Mouse (Mus musculus) adrenal gland (tissue): Measurements from ENCODE around the gene Tbc1d16.
"Not testable (repeated sequence)": the region's sequence is repeated elsewhere in the genome, so short reads cannot be mapped to it uniquely, and the experiment has no call there.

Source experiments
- intact Hi-C: fragments of 180-260 bp; cut with DNase I; formaldehyde crosslinking; loops from one replicate; pipeline ENCODE4 v1.15.1; 2025
- long read RNA-seq, 2 experiments: library from polyadenylated mRNA; unstranded; transcript quantifications; one replicate each; pipeline ENCODE4 v2.0.0; 2020; ENCODE audit warnings: borderline replicate concordance in 1 of 2; ENCODE audit not compliant: insufficient replicate concordance in 1 of 2

The Tbc1d16 gene
- long read RNA-seq, experiment 1, partial matches to known transcripts = 3 of 5 reads
- long read RNA-seq, experiment 1, other reads (novel, unspliced or antisense) = 2 of 5 reads
- long read RNA-seq, experiment 2, full-length matches to known transcripts = 3 of 15 reads
- long read RNA-seq, experiment 2, partial matches to known transcripts = 1 of 15 reads
- long read RNA-seq, experiment 2, other reads (novel, unspliced or antisense) = 11 of 15 reads

DNA sequence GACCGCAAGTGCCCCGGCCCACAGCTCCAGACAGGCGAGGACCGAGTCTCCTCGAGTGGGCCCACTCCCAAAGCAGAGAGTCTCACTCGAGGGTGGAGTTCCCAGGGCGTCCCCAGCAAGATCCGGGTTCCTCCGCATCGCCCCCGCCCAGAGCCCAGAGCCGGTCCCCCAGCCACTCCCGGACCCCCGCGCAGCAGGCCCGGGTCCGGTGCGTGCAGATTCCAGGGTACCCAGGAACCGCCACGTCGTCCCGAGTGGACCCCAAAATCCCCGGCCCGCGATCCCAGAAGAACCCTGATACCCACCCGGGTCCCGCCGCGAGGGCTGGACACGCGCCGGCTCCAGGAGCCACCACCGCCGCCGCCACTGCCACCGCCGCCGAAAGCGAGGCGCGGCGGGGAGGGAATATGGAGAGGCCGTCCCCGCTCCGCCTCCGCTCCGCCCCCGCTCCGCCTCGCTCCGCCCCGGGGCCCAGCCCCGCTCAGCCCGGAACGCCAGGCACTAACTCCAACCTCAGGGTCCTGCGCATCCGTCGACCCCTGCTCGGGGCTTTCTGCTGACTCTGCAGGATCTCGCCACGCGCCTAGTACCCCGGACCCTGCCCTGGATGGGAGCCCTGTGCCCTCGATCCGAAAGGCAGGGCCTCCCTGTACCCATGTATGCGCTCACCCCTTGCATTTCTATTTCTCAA, at the start of gene Tbc1d16, which contains the start of gene Ccdc40:
Gene Tbc1d16, minus strand, starts transcription at position 409 of the 691 bp plus-strand sequence.
Gene Ccdc40, plus strand, starts transcription at position 482 of the 691 bp plus-strand sequence.
- intact Hi-C loops = no loop called here

- intact Hi-C loops = no loop called here
Observed at GRCm38 (mm10) chr11:119273186-119273930, 45.1 kb upstream of the Tbc1d16 start.

DNA sequence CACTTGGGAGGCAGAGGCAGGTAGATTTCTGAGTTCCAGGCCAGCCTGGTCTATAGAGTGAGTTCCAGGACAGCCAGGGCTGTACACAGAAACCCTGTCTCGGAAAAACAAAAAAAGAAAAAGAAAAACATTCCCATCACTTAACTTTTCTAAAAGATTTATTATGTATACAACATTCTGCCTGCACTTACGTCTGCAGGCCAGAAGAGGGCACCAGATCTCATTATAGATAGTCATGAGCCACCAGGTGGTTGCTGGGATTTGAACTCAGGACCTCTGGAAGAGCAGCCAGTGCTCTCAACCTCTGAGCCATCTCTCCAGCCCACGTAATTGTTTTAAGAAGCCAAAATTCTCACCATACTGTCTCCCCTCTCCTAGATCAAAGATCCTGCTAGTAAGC, 44.2 kb upstream of the Tbc1d16 start:
- intact Hi-C loops = not testable (repeated sequence)

DNA sequence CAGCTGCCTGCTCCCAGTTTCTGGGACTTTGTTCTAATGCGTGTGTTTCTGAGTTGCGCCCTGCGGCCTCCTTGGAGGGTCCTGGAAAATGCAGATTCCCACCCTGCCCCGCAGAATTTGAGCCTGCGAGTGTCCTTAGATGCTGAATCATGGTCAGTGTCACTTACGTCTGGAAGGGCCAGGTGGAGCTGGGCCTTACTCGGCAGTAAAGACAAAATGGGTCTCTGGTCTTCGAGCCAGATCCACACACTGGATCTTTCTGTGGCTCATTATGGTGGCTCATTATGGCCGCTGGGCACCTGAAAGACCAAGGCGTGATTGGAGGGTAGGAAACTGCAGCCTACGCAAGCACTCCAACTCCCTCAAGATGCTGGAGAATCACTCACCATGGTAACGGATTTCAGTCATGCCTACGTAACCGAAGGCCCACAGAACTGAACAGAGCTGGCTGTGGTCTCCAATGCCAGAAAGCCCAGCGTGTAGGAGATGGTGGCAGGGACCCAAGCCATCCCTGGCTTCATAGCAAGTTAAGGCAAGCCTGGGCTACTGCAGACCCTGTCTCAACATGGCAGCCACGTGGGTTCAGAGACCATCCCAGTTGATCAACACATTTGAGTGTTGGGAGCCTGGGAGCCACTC, 40.4 kb upstream of the Tbc1d16 start:
- intact Hi-C loops = no loop called here

GRCm38 (mm10) chr11:119267768-119268556, 39.7 kb upstream of the Tbc1d16 start, which contains the start of gene Gaa:
Gaa (plus strand) TSS chr11:119267887.
- intact Hi-C loops = no loop called here

- intact Hi-C loops = no loop called here
Observed at GRCm38 (mm10) chr11:119267241-119267674, 39.0 kb upstream of the Tbc1d16 start.

DNA sequence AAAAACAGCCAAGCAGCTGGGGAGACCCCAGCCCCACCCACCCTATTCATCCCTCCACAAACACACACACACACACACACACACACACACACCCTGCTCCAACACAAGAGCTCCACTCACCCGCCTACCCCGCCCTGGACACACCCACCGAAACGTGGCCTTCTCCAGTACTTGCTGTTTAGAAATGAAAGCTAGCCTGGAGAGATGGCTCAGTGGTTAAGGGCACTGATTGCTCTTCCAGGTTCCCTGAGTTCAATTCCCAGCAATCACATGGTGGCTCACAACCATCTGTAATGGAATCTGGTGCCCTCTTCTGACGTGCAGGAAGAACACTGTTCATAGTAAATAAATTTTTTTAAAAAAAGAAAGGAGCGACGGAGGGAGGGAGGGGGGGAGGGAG, 37.5 kb upstream of the Tbc1d16 start:
- intact Hi-C loops = no loop called here

DNA sequence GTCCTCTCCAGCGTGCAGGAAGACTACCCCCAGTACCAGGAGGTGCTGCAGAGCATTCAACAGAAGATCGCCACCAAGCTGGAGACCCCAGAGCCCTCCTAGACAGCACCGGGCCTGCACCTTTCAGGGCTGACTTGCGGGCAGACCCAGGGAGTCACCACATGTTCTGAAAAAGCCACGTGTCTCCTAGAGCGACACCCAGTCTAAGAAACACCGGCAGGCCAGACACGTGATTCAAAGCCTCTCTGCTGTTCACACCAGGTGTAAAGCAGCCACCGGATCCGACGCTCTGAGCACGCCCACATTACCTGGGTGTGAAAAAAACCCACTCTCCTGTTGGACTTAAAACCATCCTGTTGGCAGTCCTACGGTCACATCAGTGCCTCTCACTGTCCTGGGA, 36.1 kb upstream of the Tbc1d16 start:
- intact Hi-C loops = no loop called here

GRCm38 (mm10) chr11:119259977-119260376, 31.7 kb upstream of the Tbc1d16 start:
- intact Hi-C loops = no loop called here

GRCm38 (mm10) chr11:119258572-119259322, 30.4 kb upstream of the Tbc1d16 start:
- intact Hi-C loops = no loop called here

DNA sequence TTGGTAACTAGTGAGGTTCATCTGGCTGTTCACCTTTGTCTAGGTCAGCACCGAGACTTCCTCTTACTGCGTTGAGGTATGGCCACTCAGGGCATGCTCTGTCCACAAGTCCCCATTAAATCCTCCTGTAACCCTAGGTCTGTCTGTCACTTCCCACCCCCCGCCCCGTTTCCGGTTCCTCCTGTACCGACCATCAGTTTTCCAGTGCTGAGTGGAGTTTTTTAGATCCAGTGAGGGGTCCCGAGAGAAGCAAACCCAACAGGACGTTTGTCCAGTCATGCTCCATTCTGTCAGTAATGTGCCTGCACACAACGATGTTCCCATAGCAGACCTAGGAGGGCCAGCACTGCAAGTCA, 29.9 kb upstream of the Tbc1d16 start:
- intact Hi-C loops = no loop called here

GRCm38 (mm10) chr11:119256557-119256956, 28.3 kb upstream of the Tbc1d16 start:
- intact Hi-C loops = not testable (repeated sequence)

DNA sequence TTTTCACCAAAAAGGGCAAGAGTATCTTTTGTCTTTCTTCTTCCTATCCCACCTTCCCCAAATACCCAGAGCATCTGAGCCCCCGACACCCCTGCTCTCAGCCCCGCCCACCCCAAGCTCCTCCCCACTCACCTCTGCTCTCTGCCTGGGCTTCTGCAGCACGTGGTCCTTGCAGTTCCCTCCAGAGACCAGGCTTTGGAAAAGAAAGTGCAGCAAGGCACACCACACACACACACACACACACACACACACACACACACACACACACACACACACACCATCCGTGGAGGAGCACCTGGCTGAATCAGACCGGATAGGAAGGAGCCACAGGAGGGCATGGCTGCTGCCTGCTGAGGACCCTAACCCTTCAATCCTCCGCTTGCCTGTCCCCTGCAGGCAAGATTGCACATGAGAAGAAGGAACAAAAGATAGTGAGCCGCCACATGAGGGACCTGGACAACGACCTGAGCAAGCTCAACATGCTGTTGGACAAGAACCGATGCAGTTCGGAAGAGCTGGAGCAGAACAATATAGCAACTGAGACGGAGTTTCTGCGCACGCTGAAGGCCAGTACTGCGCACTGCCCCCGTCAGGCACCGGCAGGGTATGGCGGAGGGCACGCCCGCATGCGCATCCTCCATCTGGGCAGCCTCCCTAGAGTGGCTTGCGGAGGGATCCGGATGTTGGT, 24.7 kb upstream of the Tbc1d16 start:
- intact Hi-C loops = no loop called here

- intact Hi-C loops = no loop called here
Observed at GRCm38 (mm10) chr11:119250998-119251397, 22.7 kb upstream of the Tbc1d16 start.

GRCm38 (mm10) chr11:119249011-119249410, 20.7 kb upstream of the Tbc1d16 start:
- intact Hi-C loops = no loop called here

DNA sequence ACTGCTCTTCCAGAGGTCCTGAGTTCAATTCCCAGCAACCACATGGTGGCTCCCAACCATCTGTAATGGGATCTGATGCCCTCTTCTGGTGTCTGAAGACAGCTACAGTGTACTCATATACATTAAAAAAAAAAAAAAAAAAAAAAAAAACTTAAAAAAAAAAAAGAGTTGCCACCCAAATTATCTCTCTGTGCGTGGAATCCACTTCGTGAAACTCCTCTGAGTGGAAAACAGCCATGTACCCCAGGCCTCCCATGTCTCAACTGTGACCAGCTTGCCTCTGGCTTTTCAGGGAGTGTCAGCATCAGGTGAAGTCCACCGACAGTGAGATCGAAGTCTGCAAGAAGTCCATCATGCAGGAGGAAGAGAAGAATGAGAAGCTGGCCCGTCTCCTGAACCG, 17.2 kb upstream of the Tbc1d16 start:
- intact Hi-C loops = not testable (repeated sequence)

DNA sequence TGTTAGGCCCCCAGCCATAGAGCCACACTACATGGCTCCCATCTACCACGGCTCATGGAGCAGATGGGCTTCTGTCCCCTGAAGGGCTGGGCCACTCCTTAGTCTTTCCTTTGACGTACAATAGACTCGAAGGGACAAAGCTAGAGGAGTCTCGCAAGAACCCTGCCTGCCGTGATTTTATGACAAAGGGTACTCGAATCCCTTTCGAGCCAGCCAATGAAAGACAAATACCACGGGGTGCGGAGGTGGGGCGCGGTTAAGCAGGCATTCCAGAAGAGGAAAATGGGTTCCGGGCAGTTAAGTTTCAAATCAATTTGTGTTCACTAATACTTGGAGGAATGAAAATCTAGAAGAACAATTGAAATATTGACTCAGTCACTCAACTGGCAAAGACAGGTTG, 11.2 kb upstream of the Tbc1d16 start:
- intact Hi-C loops = no loop called here

- intact Hi-C loops = no loop called here
Observed at GRCm38 (mm10) chr11:119238305-119238721, 10.0 kb upstream of the Tbc1d16 start.

DNA sequence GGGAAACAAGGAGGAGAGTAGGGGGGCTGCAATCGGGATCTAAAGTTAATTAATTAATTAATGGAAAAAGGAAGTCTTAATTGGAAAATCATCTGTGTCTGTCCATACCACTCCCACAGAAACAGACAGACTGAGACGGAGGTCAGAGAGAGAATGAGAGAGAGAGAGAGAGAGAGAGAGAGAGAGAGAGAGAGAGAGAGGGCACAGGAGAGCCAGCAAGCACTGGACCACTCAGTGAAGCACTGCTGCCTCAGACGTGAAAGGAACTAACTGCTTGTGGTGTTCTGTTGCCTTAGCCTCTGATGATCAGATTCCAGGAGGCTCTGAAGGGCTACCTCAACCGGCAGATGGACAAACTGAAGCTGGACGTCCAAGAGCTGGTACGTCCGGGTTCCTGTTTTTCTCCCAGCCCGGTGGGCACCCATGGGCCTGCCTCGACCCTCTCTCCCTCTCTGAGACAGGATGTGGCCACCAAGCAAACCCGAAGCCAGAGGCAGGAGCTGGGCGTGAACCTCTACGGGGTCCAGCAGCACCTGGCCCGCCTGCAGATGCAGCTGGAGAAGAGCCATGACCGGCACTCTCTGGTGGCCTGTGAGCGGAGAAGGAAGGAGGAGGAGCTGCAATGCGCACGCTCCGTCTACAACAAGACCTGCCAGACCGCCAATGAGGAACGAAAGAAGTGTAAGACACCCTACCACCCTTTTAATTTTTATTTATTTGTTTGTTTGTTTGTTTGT, 9.4 kb upstream of the Tbc1d16 start:
- intact Hi-C loops = no loop called here
